Mouse (Mus musculus): ENCODE results near the gene Fggy. TPM values are rescaled to one million over a fixed set of nuclear protein-coding genes. Genes with fewer than 3 reads are reported as not detected.

Gene Fggy
- polyA plus RNA-seq (2012; rRNA removed): 9.6 and 11.4 TPM in 2 replicates

- H3K27ac ChIP-seq (ENCODE audit: insufficient read depth, low read length): peak within 1 kb of the TSS; percentile 53; the same call in 1 of the 2 replicates
- DNase-seq: peak; percentile 95 to 98
- H3K27me3 ChIP-seq (ENCODE audit: control insufficient read depth, insufficient read depth, low read length): no peaks in the 10 kb centered on the region
- peak; percentile 79; the same call in 1 of the 2 replicates for TF ChIP-seq POLR2A (IDR thresholded peaks at IDR 0.05; ENCODE audit: borderline replicate concordance, insufficient read depth, low read length)
- TF ChIP-seq CTCF (IDR thresholded peaks at IDR 0.05; ENCODE audit: borderline replicate concordance, insufficient read depth, low read depth, low read length): no peak
- WGBS: 23% methylated on average over 12 of the region's 12 CpGs
- peak within 1 kb of the TSS; percentile 80 for H3K4me3 ChIP-seq (replicated peaks; ENCODE audit: insufficient read depth, low read depth, low read length)
- H3K4me1 ChIP-seq (ENCODE audit: control insufficient read depth, insufficient read depth, low read length): no peaks in the 10 kb centered on the region
Observed at GRCm38 (mm10) chr4:95557333-95557956, at the start of gene Fggy. Gene Fggy, plus strand, starts transcription at chr4:95557507.

GRCm38 (mm10) chr4:95507946-95508311 lies 49.4 kb upstream of the Fggy start:
- no peaks in the 10 kb centered on the region for H3K4me1 ChIP-seq (ENCODE audit: control insufficient read depth, insufficient read depth, low read length)
- WGBS: 89% methylated on average over 4 of the region's 4 CpGs
- TF ChIP-seq POLR2A (IDR thresholded peaks at IDR 0.05; ENCODE audit: borderline replicate concordance, insufficient read depth, low read length): no peak
- no peak for TF ChIP-seq CTCF (IDR thresholded peaks at IDR 0.05; ENCODE audit: borderline replicate concordance, insufficient read depth, low read depth, low read length)

GRCm38 (mm10) chr4:95518382-95518781 lies 38.9 kb upstream of the Fggy start:
- no peak overlapping the region for H3K4me3 ChIP-seq (replicated peaks; ENCODE audit: insufficient read depth, low read depth, low read length)
- no peak for TF ChIP-seq CTCF (IDR thresholded peaks at IDR 0.05; ENCODE audit: borderline replicate concordance, insufficient read depth, low read depth, low read length)
- TF ChIP-seq POLR2A (IDR thresholded peaks at IDR 0.05; ENCODE audit: borderline replicate concordance, insufficient read depth, low read length): no peak
- H3K27ac ChIP-seq (ENCODE audit: insufficient read depth, low read length): no peak overlapping the region
- DNase-seq: no peak
- no peaks in the 10 kb centered on the region for H3K4me1 ChIP-seq (ENCODE audit: control insufficient read depth, insufficient read depth, low read length)
- 84% methylated on average over 1 of the region's 1 CpGs for WGBS
- H3K27me3 ChIP-seq (ENCODE audit: control insufficient read depth, insufficient read depth, low read length): no peaks in the 10 kb centered on the region

More at GRCm38 (mm10) chr4:95507946-95508311, 49.4 kb upstream of the Fggy start:
- H3K4me3 ChIP-seq (replicated peaks; ENCODE audit: insufficient read depth, low read depth, low read length): no peak overlapping the region
- H3K27me3 ChIP-seq (ENCODE audit: control insufficient read depth, insufficient read depth, low read length): no peaks in the 10 kb centered on the region
- no peak overlapping the region for H3K27ac ChIP-seq (ENCODE audit: insufficient read depth, low read length)
- DNase-seq: no peak

GRCm38 (mm10) chr4:95519975-95520642 lies 37.2 kb upstream of the Fggy start:
- no peak overlapping the region for H3K27ac ChIP-seq (ENCODE audit: insufficient read depth, low read length)
- no peak for TF ChIP-seq POLR2A (IDR thresholded peaks at IDR 0.05; ENCODE audit: borderline replicate concordance, insufficient read depth, low read length)
- no peak for TF ChIP-seq CTCF (IDR thresholded peaks at IDR 0.05; ENCODE audit: borderline replicate concordance, insufficient read depth, low read depth, low read length)
- no peak overlapping the region for H3K4me3 ChIP-seq (replicated peaks; ENCODE audit: insufficient read depth, low read depth, low read length)
- H3K27me3 ChIP-seq (ENCODE audit: control insufficient read depth, insufficient read depth, low read length): no peaks in the 10 kb centered on the region
- no peaks in the 10 kb centered on the region for H3K4me1 ChIP-seq (ENCODE audit: control insufficient read depth, insufficient read depth, low read length)
- no peak for DNase-seq
- 81% methylated on average over 4 of the region's 4 CpGs for WGBS

- 89% methylated on average over 2 of the region's 2 CpGs for WGBS
Observed at GRCm38 (mm10) chr4:95520643-95521032, 36.7 kb upstream of the Fggy start.

GRCm38 (mm10) chr4:95526588-95526987 lies 30.7 kb upstream of the Fggy start:
- Histone ChIP-seq H3K27ac (ENCODE audit: insufficient read depth, low read length) (no peak overlapping the region), H3K4me1 (ENCODE audit: control insufficient read depth, insufficient read depth, low read length) (no peaks in the 10 kb centered on the region), H3K4me3 (replicated peaks; ENCODE audit: insufficient read depth, low read depth, low read length) (no peak overlapping the region), H3K27me3 (ENCODE audit: control insufficient read depth, insufficient read depth, low read length) (no peaks in the 10 kb centered on the region)
- no peak for TF ChIP-seq POLR2A (IDR thresholded peaks at IDR 0.05; ENCODE audit: borderline replicate concordance, insufficient read depth, low read length)
- no peak for TF ChIP-seq CTCF (IDR thresholded peaks at IDR 0.05; ENCODE audit: borderline replicate concordance, insufficient read depth, low read depth, low read length)
- no peak for DNase-seq
- WGBS: 8% methylated on average over 4 of the region's 4 CpGs

More at GRCm38 (mm10) chr4:95520643-95521032, 36.7 kb upstream of the Fggy start:
- TF ChIP-seq POLR2A (IDR thresholded peaks at IDR 0.05; ENCODE audit: borderline replicate concordance, insufficient read depth, low read length): no peak
- no peak for TF ChIP-seq CTCF (IDR thresholded peaks at IDR 0.05; ENCODE audit: borderline replicate concordance, insufficient read depth, low read depth, low read length)
- H3K27me3 ChIP-seq (ENCODE audit: control insufficient read depth, insufficient read depth, low read length): no peaks in the 10 kb centered on the region
- no peak overlapping the region for H3K4me3 ChIP-seq (replicated peaks; ENCODE audit: insufficient read depth, low read depth, low read length)
- no peak for DNase-seq
- H3K27ac ChIP-seq (ENCODE audit: insufficient read depth, low read length): no peak overlapping the region
- H3K4me1 ChIP-seq (ENCODE audit: control insufficient read depth, insufficient read depth, low read length): no peaks in the 10 kb centered on the region

- no peak overlapping the region for H3K4me3 ChIP-seq (replicated peaks; ENCODE audit: insufficient read depth, low read depth, low read length)
- H3K4me1 ChIP-seq (ENCODE audit: control insufficient read depth, insufficient read depth, low read length): no peaks in the 10 kb centered on the region
- no peak for DNase-seq
- no peaks in the 10 kb centered on the region for H3K27me3 ChIP-seq (ENCODE audit: control insufficient read depth, insufficient read depth, low read length)
- no peak for TF ChIP-seq CTCF (IDR thresholded peaks at IDR 0.05; ENCODE audit: borderline replicate concordance, insufficient read depth, low read depth, low read length)
- TF ChIP-seq POLR2A (IDR thresholded peaks at IDR 0.05; ENCODE audit: borderline replicate concordance, insufficient read depth, low read length): no peak
- H3K27ac ChIP-seq (ENCODE audit: insufficient read depth, low read length): no peak overlapping the region
- 69% methylated on average over 2 of the region's 2 CpGs for WGBS
Observed at GRCm38 (mm10) chr4:95530757-95531156, 26.6 kb upstream of the Fggy start.

- WGBS: 81% methylated on average over 3 of the region's 3 CpGs
- no peaks in the 10 kb centered on the region for H3K27me3 ChIP-seq (ENCODE audit: control insufficient read depth, insufficient read depth, low read length)
- no peaks in the 10 kb centered on the region for H3K4me1 ChIP-seq (ENCODE audit: control insufficient read depth, insufficient read depth, low read length)
- no peak for DNase-seq
- no peak for TF ChIP-seq CTCF (IDR thresholded peaks at IDR 0.05; ENCODE audit: borderline replicate concordance, insufficient read depth, low read depth, low read length)
- no peak for TF ChIP-seq POLR2A (IDR thresholded peaks at IDR 0.05; ENCODE audit: borderline replicate concordance, insufficient read depth, low read length)
- H3K4me3 ChIP-seq (replicated peaks; ENCODE audit: insufficient read depth, low read depth, low read length): no peak overlapping the region
- H3K27ac ChIP-seq (ENCODE audit: insufficient read depth, low read length): no peak overlapping the region
Observed at GRCm38 (mm10) chr4:95533946-95534345, 23.4 kb upstream of the Fggy start.
